In genomic region chr2:4560516-4560915, GRCm38 (mm10) we compare ENCODE assay signal across 8 mouse cellular contexts.
A peak's percentile ranks its signal among the peaks of the same experiment; 100 is the strongest.
DNase-seq lines count a peak whose midpoint lies in the region; ATAC-seq and TF ChIP-seq lines count a peak whose summit lies in the region.
"Not testable (repeated sequence)": the region's sequence is repeated elsewhere in the genome, so short reads cannot be mapped to it uniquely, and the experiment has no call there.

No protein-coding gene starts in this region.

- intact Hi-C loops in gastrocnemius, adult 2 months (cut with DNase I), result not testable (repeated sequence)

- not testable (repeated sequence) for H3K27me3 ChIP-seq in embryonic facial prominence, embryonic 12.5 days; hindbrain, embryonic 14.5 days (ENCODE audit: control insufficient read depth, insufficient read depth, low read length); liver, embryonic 16.5 days (ENCODE audit: control insufficient read depth, insufficient read depth, low read depth, low read length); midbrain, embryonic 14.5 days (ENCODE audit: control insufficient read depth, insufficient read depth, low read length)

- H3K4me2 ChIP-seq in embryonic facial prominence, embryonic 12.5 days (replicated peaks), result peak overlapping the region; percentile 72
- H3K4me2 ChIP-seq in hindbrain, embryonic 14.5 days (replicated peaks), result peak overlapping the region; percentile 69
- H3K4me2 ChIP-seq in liver, embryonic 16.5 days (ENCODE audit: low read depth, low read length), result peak overlapping the region; percentile 76
- H3K4me2 ChIP-seq in midbrain, embryonic 14.5 days (ENCODE audit: low read length), result peak overlapping the region; percentile 62

- peak overlapping the region; percentile 95 for H3K27ac ChIP-seq in embryonic facial prominence, embryonic 12.5 days
- peak overlapping the region; percentile 73 for H3K27ac ChIP-seq in gastrocnemius, adult 2 months
- H3K27ac ChIP-seq in hindbrain, embryonic 14.5 days; midbrain, embryonic 14.5 days (replicated peaks; ENCODE audit: low read depth, low read length): not testable (repeated sequence)
- peak overlapping the region; percentile 97 for H3K27ac ChIP-seq in liver, embryonic 16.5 days (ENCODE audit: low read length)

- H3K4me1 ChIP-seq in embryonic facial prominence, embryonic 12.5 days, result peaks cover 65% of the 10 kb centered on the region
- H3K4me1 ChIP-seq in hindbrain, embryonic 14.5 days (replicated peaks; ENCODE audit: control insufficient read depth, insufficient read depth, low read length), result peaks cover 55% of the 10 kb centered on the region
- peaks cover 53% of the 10 kb centered on the region for H3K4me1 ChIP-seq in liver, embryonic 16.5 days (ENCODE audit: control insufficient read depth, low read depth, low read length)
- peaks cover 51% of the 10 kb centered on the region for H3K4me1 ChIP-seq in midbrain, embryonic 14.5 days (ENCODE audit: control insufficient read depth, insufficient read depth, low read length)

- H3K9ac ChIP-seq in embryonic facial prominence, embryonic 12.5 days, result peak overlapping the region; percentile 55
- peak overlapping the region; percentile 58; the same call in 1 of the 2 replicates for H3K9ac ChIP-seq in hindbrain, embryonic 14.5 days
- peak overlapping the region; percentile 81 for H3K9ac ChIP-seq in liver, embryonic 16.5 days (ENCODE audit: low read depth, low read length)
- H3K9ac ChIP-seq in midbrain, embryonic 14.5 days (replicated peaks; ENCODE audit: low read length), result peak overlapping the region; percentile 41; the same call in 1 of the 2 replicates

- not testable (repeated sequence) for ATAC-seq in embryonic facial prominence, embryonic 12.5 days (ENCODE audit: insufficient number of reproducible peaks, insufficient read depth, low FRiP score, low TSS enrichment); hindbrain, embryonic 14.5 days (ENCODE audit: low FRiP score); liver, embryonic 16.5 days (ENCODE audit: low read depth); midbrain, embryonic 14.5 days (ENCODE audit: low FRiP score, low TSS enrichment)

- not testable (repeated sequence) for H3K36me3 ChIP-seq in embryonic facial prominence, embryonic 12.5 days; midbrain, embryonic 14.5 days (ENCODE audit: control insufficient read depth, insufficient read depth, low read length)
- H3K36me3 ChIP-seq in hindbrain, embryonic 14.5 days (replicated peaks; ENCODE audit: control insufficient read depth, insufficient read depth), result peaks cover 10% of the 10 kb centered on the region
- H3K36me3 ChIP-seq in liver, embryonic 16.5 days (ENCODE audit: control insufficient read depth, insufficient read depth), result peaks cover 17% of the 10 kb centered on the region

- WGBS in embryonic facial prominence, embryonic 12.5 days, result 3% methylated on average over 2 of the region's 2 CpGs
- WGBS in hindbrain, embryonic 14.5 days, result 12% methylated on average over 2 of the region's 2 CpGs
- 3% methylated on average over 2 of the region's 2 CpGs for WGBS in liver, embryonic 16.5 days (ENCODE audit: insufficient replicate concordance)
- 10% methylated on average over 2 of the region's 2 CpGs for WGBS in midbrain, embryonic 14.5 days

- H3K9me3 ChIP-seq in embryonic facial prominence, embryonic 12.5 days; hindbrain, embryonic 14.5 days (ENCODE audit: control insufficient read depth, low read length); liver, embryonic 16.5 days (replicated peaks; ENCODE audit: control insufficient read depth, low read length); midbrain, embryonic 14.5 days (ENCODE audit: control insufficient read depth, low read length): not testable (repeated sequence)

- peak overlapping the region; percentile 46 for H3K4me3 ChIP-seq in embryonic facial prominence, embryonic 12.5 days
- H3K4me3 ChIP-seq in gastrocnemius, adult 2 months, result peak overlapping the region; percentile 72
- H3K4me3 ChIP-seq in hindbrain, embryonic 14.5 days (replicated peaks; ENCODE audit: low read length), result peak overlapping the region; percentile 37
- peak overlapping the region; percentile 73 for H3K4me3 ChIP-seq in liver, embryonic 16.5 days (ENCODE audit: low read depth, low read length)
- peak overlapping the region; percentile 33 for H3K4me3 ChIP-seq in midbrain, embryonic 14.5 days (replicated peaks; ENCODE audit: low read depth, low read length)

- TF ChIP-seq CTCF in gastrocnemius, adult 2 months (IDR thresholded peaks at IDR 0.05), result not testable (repeated sequence)

- DNase-seq in CD4-positive, CD25-positive, alpha-beta regulatory T cell, adult 2 months (ENCODE audit: low read depth, low spot score), result peak; percentile 24
- not testable (repeated sequence) for DNase-seq in gastrocnemius, adult 2 months; hindbrain, embryonic 14.5 days (ENCODE audit: low spot score); midbrain, embryonic 14.5 days
- peak; percentile 24 for DNase-seq in kidney, postnatal 14 days
- DNase-seq in spleen, adult 12 weeks (ENCODE audit: low spot score), result peak; percentile 23
